In genomic region chr7:140821653-140822329, GRCm38 (mm10) we compare ENCODE assay signal across 8 mouse cellular contexts. TPM values are rescaled to one million over a fixed set of nuclear protein-coding genes. Genes with fewer than 3 reads are reported as not detected.
DNase-seq lines count a peak whose midpoint lies in the region; ATAC-seq and TF ChIP-seq lines count a peak whose summit lies in the region.

Gene Zfp941 (minus strand): TSS chr7:140822178.

- DNase-seq in spleen, adult 2 months (ENCODE audit: low read depth in 1 of 2, low spot score in 2 of 2), result no peak
- DNase-seq in spleen, adult 18-20 months, result no peak
- peak; percentile 76 for DNase-seq in embryonic facial prominence, embryonic 10.5 days (ENCODE audit: low spot score)
- DNase-seq in heart, postnatal 0 days (ENCODE audit: low spot score), result peak; percentile 31
- DNase-seq in layer of hippocampus, adult 8-10 months (ENCODE audit: low spot score in 2 of 2), result peak; percentile 62 to 71
- DNase-seq in lung, embryonic 14.5 days, result peak; percentile 59
- peak; percentile 34 for DNase-seq in retina, postnatal 7 days (ENCODE audit: low read depth, low spot score)
- no peak for DNase-seq in gastrocnemius, adult 8-10 months (ENCODE audit: low spot score in 2 of 2)

- H3K27ac ChIP-seq in spleen, adult 2 months (ENCODE audit: insufficient read depth, low read length), result no peak within 1 kb of the TSS
- peak within 1 kb of the TSS; percentile 71 for H3K27ac ChIP-seq in embryonic facial prominence, embryonic 10.5 days (replicated peaks)
- no peak within 1 kb of the TSS for H3K27ac ChIP-seq in heart, postnatal 0 days (ENCODE audit: low read depth)
- H3K27ac ChIP-seq in lung, embryonic 14.5 days (ENCODE audit: low read depth), result no peak within 1 kb of the TSS

- peaks cover 2% of the 10 kb centered on the region; the same call in 1 of the 2 replicates for H3K27me3 ChIP-seq in spleen, adult 2 months (ENCODE audit: control insufficient read depth, insufficient read depth, low read length)
- H3K27me3 ChIP-seq in embryonic facial prominence, embryonic 10.5 days (replicated peaks; ENCODE audit: low read depth, poor library complexity, severe bottlenecking), result peaks cover 4% of the 10 kb centered on the region
- H3K27me3 ChIP-seq in heart, postnatal 0 days (ENCODE audit: control insufficient read depth, insufficient read depth, low read length), result no peaks in the 10 kb centered on the region
- no peaks in the 10 kb centered on the region for H3K27me3 ChIP-seq in lung, embryonic 14.5 days (ENCODE audit: insufficient read depth, low read length)

- no peak for TF ChIP-seq POLR2A in spleen, adult 2 months (IDR thresholded peaks at IDR 0.05; ENCODE audit: low read depth, low read length)

- H3K36me3 ChIP-seq in spleen, adult 2 months (ENCODE audit: control insufficient read depth, insufficient read depth, low read length), result no peaks in the 10 kb centered on the region
- H3K36me3 ChIP-seq in embryonic facial prominence, embryonic 10.5 days (replicated peaks), result no peaks in the 10 kb centered on the region
- no peaks in the 10 kb centered on the region for H3K36me3 ChIP-seq in heart, postnatal 0 days (replicated peaks; ENCODE audit: control insufficient read depth, insufficient read depth, low read length)
- H3K36me3 ChIP-seq in lung, embryonic 14.5 days (ENCODE audit: insufficient read depth), result no peaks in the 10 kb centered on the region

- H3K9ac ChIP-seq in heart, postnatal 0 days (replicated peaks; ENCODE audit: low read depth, low read length), result peak within 1 kb of the TSS; percentile 46
- peak within 1 kb of the TSS; percentile 34; the same call in 1 of the 2 replicates for H3K9ac ChIP-seq in lung, embryonic 14.5 days

- no peak for TF ChIP-seq EP300 in heart, postnatal 0 days (IDR thresholded peaks at IDR 0.05; ENCODE audit: low read depth)

- WGBS in spleen, adult 2 months, result 7% methylated on average over 21 of the region's 21 CpGs
- under 1% methylated on average over 21 of the region's 21 CpGs for WGBS in embryonic facial prominence, embryonic 10.5 days
- 2% methylated on average over 21 of the region's 21 CpGs for WGBS in heart, postnatal 0 days
- WGBS in lung, embryonic 14.5 days, result 1% methylated on average over 21 of the region's 21 CpGs

- no peaks in the 10 kb centered on the region for H3K9me3 ChIP-seq in embryonic facial prominence, embryonic 10.5 days
- H3K9me3 ChIP-seq in heart, postnatal 0 days (replicated peaks; ENCODE audit: control insufficient read depth, low read length), result no peaks in the 10 kb centered on the region
- H3K9me3 ChIP-seq in lung, embryonic 14.5 days (ENCODE audit: low read depth, low read length), result no peaks in the 10 kb centered on the region

- no peak for TF ChIP-seq CTCF in spleen, adult 2 months (IDR thresholded peaks at IDR 0.05; ENCODE audit: extremely low read depth, insufficient read depth, insufficient read length, insufficient replicate concordance)
- no peak for TF ChIP-seq CTCF in heart, postnatal 0 days (IDR thresholded peaks at IDR 0.05; ENCODE audit: low read depth)
- TF ChIP-seq CTCF in lung, embryonic 14.5 days (IDR thresholded peaks at IDR 0.05; ENCODE audit: low read depth), result no peak

- H3K4me3 ChIP-seq in spleen, adult 2 months (ENCODE audit: extremely low read depth, insufficient read depth, insufficient read length), result peak within 1 kb of the TSS; percentile 38; the same call in 1 of the 2 replicates
- peak within 1 kb of the TSS; percentile 70 for H3K4me3 ChIP-seq in embryonic facial prominence, embryonic 10.5 days
- peak within 1 kb of the TSS; percentile 49 for H3K4me3 ChIP-seq in heart, postnatal 0 days (ENCODE audit: low read depth, low read length)
- peak within 1 kb of the TSS; percentile 43 for H3K4me3 ChIP-seq in lung, embryonic 14.5 days (ENCODE audit: low read depth, low read length)

- peak; percentile 86 for ATAC-seq in heart, postnatal 0 days (ENCODE audit: insufficient read depth, low read depth)
- ATAC-seq in lung, embryonic 14.5 days (ENCODE audit: insufficient read depth), result peak; percentile 81

- peak within 1 kb of the TSS; percentile 81 for H3K4me2 ChIP-seq in heart, postnatal 0 days (ENCODE audit: low read depth, low read length)
- peak within 1 kb of the TSS; percentile 68 for H3K4me2 ChIP-seq in lung, embryonic 14.5 days

- no peaks in the 10 kb centered on the region; the same call in 1 of the 2 replicates for H3K4me1 ChIP-seq in spleen, adult 2 months (ENCODE audit: control insufficient read depth, insufficient read depth, insufficient read length)
- H3K4me1 ChIP-seq in embryonic facial prominence, embryonic 10.5 days, result peaks cover 7% of the 10 kb centered on the region; the same call in 1 of the 2 replicates
- H3K4me1 ChIP-seq in heart, postnatal 0 days (ENCODE audit: control insufficient read depth, insufficient read depth), result peaks cover 10% of the 10 kb centered on the region; the same call in 1 of the 2 replicates
- H3K4me1 ChIP-seq in lung, embryonic 14.5 days (ENCODE audit: insufficient read depth), result no peaks in the 10 kb centered on the region; the same call in 1 of the 2 replicates

RNA-seq across cellular contexts. Expression of gene Zfp941, which starts in this region (rescaled TPM):
- not detected in 2 replicates for polyA plus RNA-seq in spleen, adult 2 months (2012; rRNA removed)
- polyA plus RNA-seq in embryonic facial prominence, embryonic 10.5 days (2016; fragmentation: Nextera tagmentation; extraction: Ambion mirVana), result 2.9 and 3.6 TPM in 2 replicates
- 0.11 and 0.97 TPM in 2 replicates for total RNA-seq in heart, postnatal 0 days (2014; rRNA removed; ENCODE audit: low replicate concordance)
- polyA plus RNA-seq in heart, postnatal 0 days (2015; fragmentation: Nextera tagmentation; extraction: Ambion mirVana), result 0.29 and 0.45 TPM in 2 replicates
- 10 to 100 TPM; 16.3 to 17.8 (median 16.7) TPM for total RNA-seq in layer of hippocampus, adult 8-10 months (2022)
- 0.77 and 0.83 TPM in 2 replicates for polyA plus RNA-seq in lung, embryonic 14.5 days (2014; fragmentation: Nextera tagmentation; extraction: Ambion mirVana)
- total RNA-seq in gastrocnemius, adult 8-10 months (2022), result under 1 TPM in 1 of 4 experiments, not detected in 3; 0.11 TPM

Comparison
In these comparisons a context has a peak if more than half of its experiments do, and no peak if none do; other contexts are left out.
1. Peak in DNase-seq, ATAC-seq, H3K4me3 ChIP-seq, H3K9ac ChIP-seq and H3K4me2 ChIP-seq in heart, postnatal 0 days; RNA of the gene not detected or under 1 TPM.
2. Peak in DNase-seq, ATAC-seq, H3K4me3 ChIP-seq, H3K9ac ChIP-seq and H3K4me2 ChIP-seq in lung, embryonic 14.5 days; RNA of the gene not detected or under 1 TPM.
3. DNase-seq: peak in embryonic facial prominence, embryonic 10.5 days (single experiment), layer of hippocampus, adult 8-10 months (2 of 2) and retina, postnatal 7 days (single experiment); none in spleen, adult 2 months (0 of 2), spleen, adult 18-20 months (0 of 2) and gastrocnemius, adult 8-10 months (0 of 2).
4. Peak in every context shown above with its lines, with median percentiles within 50 percentile points of each other: H3K4me3 ChIP-seq.